Mouse (Mus musculus) heart, embryonic 12.5 days (tissue): ENCODE results near the gene Sgo2a. TPM values are rescaled to one million over a fixed set of nuclear protein-coding genes. Genes with fewer than 3 reads are reported as not detected.

ENCODE experiments used
- ATAC-seq: fragments of 200-750 bp; cut with Nextera tagmentation; 2 replicates; pipeline ENCODE4 v1.8.0; 2017; ENCODE audit warnings: moderate TSS enrichment, moderate library complexity; ENCODE audit not compliant: insufficient number of reproducible peaks, low FRiP score
- H3K27ac ChIP-seq: fragments of 300-500 bp; sonication (generic); 2 replicates; pipeline ENCODE4 v1.5.1; 2016; ENCODE audit warnings: mild to moderate bottlenecking, moderate library complexity; ENCODE audit not compliant: poor library complexity, severe bottlenecking
- H3K27me3 ChIP-seq: fragments of 300-500 bp; sonication (generic); replicated peaks from 2 replicates; pipeline ENCODE4 v1.6.1; 2016; ENCODE audit warnings: mild to moderate bottlenecking, moderate library complexity
- H3K36me3 ChIP-seq: fragments of 300-500 bp; sonication (generic); 2 replicates; pipeline ENCODE4 v1.6.1; 2016; ENCODE audit warnings: mild to moderate bottlenecking, moderate library complexity
- H3K4me1 ChIP-seq: fragments of 300-500 bp; sonication (generic); replicated peaks from 2 replicates; pipeline ENCODE4 v1.6.1; 2016; ENCODE audit warnings: mild to moderate bottlenecking
- H3K4me2 ChIP-seq: fragments of 300-500 bp; sonication (generic); 2 replicates; pipeline ENCODE4 v1.6.1; 2016; ENCODE audit warnings: mild to moderate bottlenecking, moderate library complexity
- H3K4me3 ChIP-seq: fragments of 300-500 bp; sonication (generic); 2 replicates; pipeline ENCODE4 v1.5.1; 2016; ENCODE audit warnings: mild to moderate bottlenecking
- H3K9ac ChIP-seq: fragments of 300-500 bp; sonication (generic); 2 replicates; pipeline ENCODE4 v1.6.1; 2016; ENCODE audit warnings: mild to moderate bottlenecking, moderate library complexity
- H3K9me3 ChIP-seq: fragments of 300-500 bp; sonication (generic); replicated peaks from 2 replicates; pipeline ENCODE4 v1.6.1; 2016; ENCODE audit warnings: mild to moderate bottlenecking, moderate library complexity
- WGBS: fragments of 180-500 bp; shearing (Covaris S2); methylation state at CpG from one replicate; pipeline ENCODE4 v1.1.7; 2016; 5-methylcytosine and 5-hydroxymethylcytosine counted together
- polyA plus RNA-seq: library from polyadenylated mRNA; unstranded; fragments of >200 nt; fragmentation: Nextera tagmentation; extraction: Ambion mirVana; gene quantifications from 2 replicates; pipeline ENCODE4 v1.2.1, GENCODE M21; 2016

The Sgo2a gene
- polyA plus RNA-seq = 20.9 and 21.5 TPM in 2 replicates

DNA sequence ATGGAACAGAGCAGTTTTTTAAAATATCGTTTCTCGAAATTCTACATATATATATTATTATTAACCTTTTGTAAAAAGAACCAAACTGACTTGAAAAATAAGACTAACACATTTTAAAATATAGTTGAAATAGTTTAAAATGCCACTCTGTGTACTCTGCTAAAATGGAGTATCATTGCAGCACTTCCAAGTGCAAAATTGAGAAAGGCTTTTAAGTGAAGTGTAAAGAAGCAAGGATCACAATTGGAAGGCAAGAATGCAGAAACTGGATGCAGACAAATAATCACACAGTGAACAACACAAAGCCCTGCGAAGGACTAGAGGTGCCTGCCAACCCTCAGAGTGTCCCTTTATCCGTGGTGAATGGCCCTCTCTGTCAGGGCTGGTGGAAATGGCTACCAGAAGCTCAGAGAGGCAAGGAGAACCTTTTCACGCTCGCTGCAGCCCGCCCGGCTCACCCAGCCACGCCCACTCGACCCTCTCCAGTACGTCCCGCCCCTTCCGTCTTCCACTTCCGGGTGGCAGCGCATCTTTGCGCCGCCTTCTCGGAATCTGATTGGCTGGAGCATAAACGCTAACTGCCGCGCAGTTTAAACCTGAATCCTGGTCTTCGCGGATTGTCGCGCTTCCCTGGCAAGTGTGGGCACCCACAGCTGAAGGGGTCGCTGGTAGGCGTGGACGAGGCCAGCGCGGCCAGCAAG lies at the start of gene Sgo2a:
Gene Sgo2a (plus strand): TSS at position 540 of the 701 bp plus-strand sequence.
- H3K27ac ChIP-seq = peak within 1 kb of the TSS; percentile 78
- peak within 1 kb of the TSS; percentile 95 for H3K4me3 ChIP-seq
- WGBS = 6% methylated on average over 30 of the region's 30 CpGs
- H3K36me3 ChIP-seq = 0 out of 2 replicates have a peak, but pooled peaks cover 10% of the 10 kb centered on the region
- peak within 1 kb of the TSS; percentile 77 for H3K4me2 ChIP-seq
- peaks cover 23% of the 10 kb centered on the region for H3K4me1 ChIP-seq
- peak; percentile 96 for ATAC-seq
- H3K27me3 ChIP-seq = no peaks in the 10 kb centered on the region
- H3K9ac ChIP-seq = peak within 1 kb of the TSS; percentile 77
- no peaks in the 10 kb centered on the region for H3K9me3 ChIP-seq

DNA sequence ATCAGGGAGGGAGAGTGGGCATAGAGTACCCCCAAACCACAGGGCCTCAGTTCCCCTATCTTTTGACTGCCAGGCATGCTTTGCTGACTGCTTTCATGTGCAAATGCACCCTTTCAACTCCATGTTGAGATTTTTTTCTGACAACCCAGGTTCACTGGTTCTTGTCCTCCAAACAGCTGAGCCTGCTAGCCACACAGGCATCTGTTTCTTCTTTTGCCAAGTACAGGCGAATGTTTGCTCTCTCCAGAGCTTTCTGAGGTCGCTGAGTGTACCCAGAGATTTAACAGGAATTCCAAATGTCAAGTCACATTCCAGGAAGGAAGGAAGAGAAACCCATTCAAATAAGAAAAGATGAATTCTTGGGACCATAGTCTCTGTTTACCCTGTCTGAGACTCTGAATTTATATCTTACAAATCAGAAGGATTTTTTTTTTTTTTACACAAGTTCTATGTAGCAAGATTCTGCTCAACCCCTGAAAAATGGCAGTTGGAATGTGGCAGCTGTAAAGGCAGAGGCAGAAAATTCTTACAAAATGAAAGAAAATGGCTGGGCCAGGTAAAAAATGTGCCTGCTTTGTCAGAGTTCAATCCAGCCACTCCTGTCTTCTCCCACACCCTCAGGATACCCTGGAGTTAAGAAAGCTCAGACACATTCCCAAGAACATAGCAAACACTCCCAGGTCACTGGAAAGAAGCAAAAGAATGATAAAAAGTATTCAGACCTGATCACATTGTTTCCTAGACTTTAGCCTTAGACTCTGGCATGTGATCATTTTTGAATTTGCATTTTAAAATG lies 48.0 kb upstream of the Sgo2a start:
- Histone ChIP-seq H3K27me3 (no peaks in the 10 kb centered on the region), H3K4me2 (no peak overlapping the region), H3K27ac (no peak overlapping the region), H3K4me1 (no peaks in the 10 kb centered on the region), H3K4me3 (no peak overlapping the region), H3K9ac (no peak overlapping the region), H3K9me3 (no peaks in the 10 kb centered on the region), H3K36me3 (peaks cover 28% of the 10 kb centered on the region)
- no peak for ATAC-seq
- 22% methylated on average over 2 of the region's 2 CpGs for WGBS

DNA sequence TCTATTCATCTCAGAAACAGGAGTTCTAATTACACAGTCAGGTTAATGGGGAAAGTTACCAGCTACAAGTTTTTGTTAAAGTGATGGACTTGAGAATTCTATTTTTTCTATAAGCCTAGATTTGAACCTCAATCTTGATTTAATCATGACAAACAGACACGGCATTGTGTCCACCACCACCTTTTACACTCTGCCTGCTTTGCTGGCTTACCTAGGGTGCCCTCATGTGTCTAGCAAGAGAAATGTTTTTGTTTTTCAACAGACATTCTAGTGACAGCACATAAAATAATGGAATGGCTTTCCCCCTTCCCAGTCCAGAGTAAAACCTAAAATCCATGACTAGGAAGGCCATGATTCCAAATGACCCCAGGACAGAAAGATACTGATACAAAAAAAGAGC lies 46.6 kb upstream of the Sgo2a start:
- H3K4me2 ChIP-seq = no peak overlapping the region
- H3K9ac ChIP-seq = no peak overlapping the region
- 8% methylated on average over 1 of the region's 1 CpGs for WGBS
- peaks cover 17% of the 10 kb centered on the region for H3K36me3 ChIP-seq
- no peak for ATAC-seq
- no peak overlapping the region for H3K4me3 ChIP-seq
- H3K4me1 ChIP-seq = no peaks in the 10 kb centered on the region
- H3K27ac ChIP-seq = no peak overlapping the region
- no peaks in the 10 kb centered on the region for H3K27me3 ChIP-seq
- H3K9me3 ChIP-seq = no peaks in the 10 kb centered on the region

DNA sequence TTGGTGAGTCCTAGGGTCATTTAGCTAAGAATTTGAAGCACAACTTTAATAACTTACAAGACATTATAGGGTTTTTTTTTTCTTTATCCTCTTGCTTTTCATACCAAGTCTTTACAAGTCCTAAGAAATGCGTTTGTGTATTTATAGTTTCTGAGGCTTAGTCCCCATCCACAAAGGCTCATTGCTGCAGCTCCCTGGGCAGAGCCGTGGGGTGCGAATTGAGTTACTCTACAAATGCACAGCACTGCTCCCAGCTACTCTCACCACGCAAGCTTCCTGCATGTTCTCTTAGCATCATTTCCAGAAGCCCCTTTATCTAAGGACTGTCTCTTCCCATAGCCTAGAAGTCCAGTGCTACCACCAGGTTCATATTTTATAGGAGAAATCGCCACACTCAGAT lies 46.1 kb upstream of the Sgo2a start:
- Histone ChIP-seq H3K9ac (no peak overlapping the region), H3K4me2 (no peak overlapping the region), H3K4me1 (no peaks in the 10 kb centered on the region), H3K9me3 (no peaks in the 10 kb centered on the region), H3K27ac (no peak overlapping the region), H3K27me3 (no peaks in the 10 kb centered on the region), H3K4me3 (no peak overlapping the region), H3K36me3 (peaks cover 20% of the 10 kb centered on the region)
- no peak for ATAC-seq
- WGBS = 76% methylated on average over 5 of the region's 5 CpGs

DNA sequence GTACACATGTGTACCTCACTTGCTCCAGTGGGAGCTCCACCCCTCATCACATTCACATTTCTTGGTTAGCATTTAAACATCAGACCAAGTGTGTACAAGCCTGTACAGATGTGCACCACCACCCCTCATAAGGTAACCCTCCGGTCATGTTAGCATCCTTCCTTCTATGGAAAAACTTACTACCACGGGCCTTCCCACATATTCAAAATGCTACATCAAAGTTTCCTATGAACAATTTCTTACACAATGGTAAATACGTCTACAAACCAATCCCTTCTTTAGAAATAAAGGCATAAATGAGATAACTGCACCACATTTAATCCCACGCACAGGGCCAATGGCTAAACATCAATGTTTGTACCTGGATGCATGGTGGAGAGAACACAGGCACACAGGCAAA lies 43.3 kb upstream of the Sgo2a start:
- 86% methylated on average over 4 of the region's 4 CpGs for WGBS
- Histone ChIP-seq H3K9ac (no peak overlapping the region), H3K27ac (no peak overlapping the region), H3K9me3 (no peaks in the 10 kb centered on the region), H3K4me2 (no peak overlapping the region), H3K4me3 (no peak overlapping the region), H3K4me1 (no peaks in the 10 kb centered on the region), H3K36me3 (peaks cover 24% of the 10 kb centered on the region), H3K27me3 (no peaks in the 10 kb centered on the region)
- no peak for ATAC-seq

DNA sequence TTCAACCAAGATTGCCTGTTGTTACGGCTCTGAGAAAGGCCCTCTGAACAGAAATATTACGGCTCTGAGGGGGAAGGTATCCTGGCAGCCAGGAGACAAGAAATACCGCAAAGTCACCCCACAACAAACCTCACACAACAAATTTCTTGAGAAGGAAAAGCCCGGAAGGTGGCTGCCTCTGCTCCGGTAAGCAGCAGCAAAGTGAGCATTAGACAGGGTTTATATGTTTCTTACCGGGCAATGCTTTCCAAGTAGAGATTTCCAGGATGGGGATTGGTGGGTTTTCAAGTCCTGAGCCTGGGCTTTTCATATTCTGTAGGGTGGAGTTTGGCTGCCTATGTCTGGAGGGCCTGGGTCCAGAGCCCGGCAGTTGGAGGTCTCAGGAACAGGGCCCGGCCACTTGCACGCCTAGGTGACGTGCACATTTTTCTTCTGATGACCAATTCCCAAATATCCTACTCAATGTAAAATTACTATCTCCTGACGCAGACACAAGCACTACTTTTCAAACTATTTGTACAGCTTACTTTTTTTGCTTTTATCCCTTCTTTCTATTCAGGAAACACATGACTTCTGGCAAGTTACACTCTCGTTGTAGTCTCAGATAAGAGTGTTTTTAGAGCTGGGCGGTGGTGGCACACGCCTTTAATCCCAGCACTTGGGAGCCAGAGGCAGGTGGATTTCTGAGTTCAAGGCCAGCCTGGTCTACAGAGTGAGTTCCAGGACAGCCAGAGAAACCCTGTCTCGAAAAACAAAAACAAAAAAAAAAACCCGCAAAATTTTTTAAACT lies 42.0 kb upstream of the Sgo2a start:
- H3K9me3 ChIP-seq = no peaks in the 10 kb centered on the region
- peaks cover 29% of the 10 kb centered on the region for H3K36me3 ChIP-seq
- no peak overlapping the region for H3K27ac ChIP-seq
- H3K9ac ChIP-seq = no peak overlapping the region
- no peaks in the 10 kb centered on the region for H3K4me1 ChIP-seq
- no peak for ATAC-seq
- no peak overlapping the region for H3K4me2 ChIP-seq
- 75% methylated on average over 16 of the region's 16 CpGs for WGBS
- no peak overlapping the region for H3K4me3 ChIP-seq
- no peaks in the 10 kb centered on the region for H3K27me3 ChIP-seq

DNA sequence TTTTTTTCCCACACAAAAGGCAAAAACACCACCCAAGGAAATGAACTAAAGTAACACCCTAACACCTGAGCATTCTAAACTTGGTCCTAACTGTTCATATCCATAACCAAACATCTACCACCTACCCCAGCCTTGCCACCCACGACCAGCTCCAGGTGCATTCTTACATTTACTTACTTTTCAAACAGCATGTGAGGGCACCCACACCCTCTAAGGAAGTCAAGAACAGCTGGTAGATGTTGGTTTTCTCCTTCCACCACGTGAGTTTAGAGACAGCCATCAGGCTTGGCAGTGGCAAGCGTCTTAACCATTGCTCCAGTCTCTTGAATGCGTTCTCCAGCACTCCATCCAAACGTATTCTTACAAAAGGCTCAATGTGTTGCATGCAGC lies 41.4 kb upstream of the Sgo2a start:
- H3K9ac ChIP-seq = no peak overlapping the region
- H3K36me3 ChIP-seq = peaks cover 34% of the 10 kb centered on the region
- H3K27ac ChIP-seq = no peak overlapping the region
- H3K9me3 ChIP-seq = no peaks in the 10 kb centered on the region
- no peak for ATAC-seq
- no peaks in the 10 kb centered on the region for H3K4me1 ChIP-seq
- H3K4me3 ChIP-seq = no peak overlapping the region
- H3K4me2 ChIP-seq = no peak overlapping the region
- no peaks in the 10 kb centered on the region for H3K27me3 ChIP-seq
- WGBS = 84% methylated on average over 5 of the region's 5 CpGs

DNA sequence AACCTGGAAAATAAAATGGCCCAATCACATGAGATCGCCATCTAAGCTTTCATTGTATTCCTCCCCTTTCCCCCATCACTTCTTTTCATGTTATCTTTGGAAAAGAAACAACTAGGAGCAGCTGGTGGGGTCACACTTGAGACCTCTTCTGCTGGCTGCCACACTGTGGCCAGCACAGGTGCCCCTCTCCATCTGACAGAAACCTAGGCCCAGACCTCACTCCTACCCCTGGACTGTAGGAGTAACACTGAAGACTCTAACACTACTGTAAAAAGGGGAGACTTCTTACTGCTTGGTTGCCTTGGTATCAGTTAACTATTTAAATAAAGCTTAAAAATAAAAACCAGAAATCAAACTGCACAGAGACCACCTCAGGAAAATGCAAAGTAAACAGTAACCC lies 40.0 kb upstream of the Sgo2a start:
- H3K4me1 ChIP-seq = no peaks in the 10 kb centered on the region
- H3K36me3 ChIP-seq = peaks cover 43% of the 10 kb centered on the region
- H3K9ac ChIP-seq = 0 out of 2 replicates have a peak overlapping the region, but pooled peaks have one; percentile 7
- no peaks in the 10 kb centered on the region for H3K27me3 ChIP-seq
- H3K4me2 ChIP-seq = no peak overlapping the region
- no peak overlapping the region for H3K27ac ChIP-seq
- no peak overlapping the region for H3K4me3 ChIP-seq
- no peak for ATAC-seq
- H3K9me3 ChIP-seq = no peaks in the 10 kb centered on the region
- WGBS = 88% methylated on average over 1 of the region's 1 CpGs

DNA sequence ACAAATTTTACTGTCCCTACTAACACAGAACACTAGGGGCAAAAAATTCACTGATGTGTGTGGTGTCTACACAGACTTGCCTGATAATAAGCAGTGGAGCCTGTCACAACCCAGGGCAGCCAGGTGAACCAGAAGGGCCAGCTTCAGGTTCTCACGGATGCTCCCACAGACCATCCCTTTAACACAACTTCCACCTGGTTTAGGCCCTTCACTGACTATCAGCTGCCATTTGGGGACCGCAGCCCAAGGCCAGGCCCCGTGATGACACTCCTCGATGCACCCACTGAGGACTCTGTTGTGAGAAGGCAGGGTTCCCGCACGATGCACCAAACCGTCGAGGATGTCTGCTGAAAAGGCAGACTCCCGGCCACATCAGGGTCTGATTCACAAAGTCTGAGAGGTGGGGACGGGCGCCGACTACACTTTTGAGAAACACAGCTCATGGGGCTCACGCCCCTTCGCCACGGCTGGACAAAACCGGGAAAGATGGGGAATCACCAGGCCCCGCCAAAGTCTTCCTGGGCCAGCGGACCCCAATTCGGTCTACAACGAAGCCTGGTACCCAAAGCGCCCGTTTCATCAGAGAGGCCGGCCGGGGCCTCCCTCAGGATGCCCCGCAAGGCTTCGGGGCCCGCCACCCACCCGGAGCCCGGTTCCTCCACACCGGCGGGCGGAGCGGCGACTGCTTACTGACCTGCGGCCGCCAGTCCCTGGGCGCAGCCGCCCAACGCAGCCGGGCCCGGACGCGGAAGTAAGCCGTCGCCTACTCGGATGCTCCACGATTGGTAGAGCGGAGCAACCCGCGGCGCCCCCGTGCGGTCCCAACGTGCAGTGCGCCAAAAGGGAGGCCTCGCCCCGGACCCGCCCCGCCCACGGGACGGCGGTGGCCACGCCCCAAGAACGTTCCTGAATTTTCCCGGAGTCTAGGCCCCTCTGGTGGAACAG lies 26.2 kb upstream of the Sgo2a start:
- peak; percentile 97 for ATAC-seq

DNA sequence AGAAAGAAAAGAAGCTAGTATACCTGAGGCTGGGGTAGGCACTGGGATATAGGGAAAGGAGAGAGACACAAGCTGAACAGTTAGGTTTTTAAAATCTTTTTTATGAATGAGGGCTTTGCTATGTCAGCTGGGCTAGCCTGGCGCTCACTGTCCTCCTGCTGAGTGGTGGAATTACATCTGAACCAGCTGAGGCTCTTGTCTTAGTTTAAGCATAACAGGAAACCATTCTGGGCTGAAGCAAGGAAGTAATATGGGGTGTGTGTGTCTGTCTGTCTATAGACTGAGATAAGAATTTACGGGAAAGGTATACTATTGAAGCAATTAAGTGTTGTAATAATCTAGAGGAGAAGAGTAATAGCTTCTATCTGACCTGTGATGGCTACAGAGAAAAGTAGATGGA lies 24.2 kb upstream of the Sgo2a start:
- Histone ChIP-seq H3K4me2 (no peak overlapping the region), H3K4me1 (0 out of 2 replicates have a peak, but pooled peaks cover 3% of the 10 kb centered on the region), H3K9ac (no peak overlapping the region), H3K4me3 (no peak overlapping the region), H3K9me3 (no peaks in the 10 kb centered on the region), H3K36me3 (peaks cover 6% of the 10 kb centered on the region), H3K27me3 (no peaks in the 10 kb centered on the region), H3K27ac (no peak overlapping the region)
- ATAC-seq = no peak
- 69% methylated on average over 2 of the region's 2 CpGs for WGBS

More for the DNA sequence above, 26.2 kb upstream of the Sgo2a start:
- H3K27me3 ChIP-seq = no peaks in the 10 kb centered on the region
- peak overlapping the region; percentile 83 for H3K9ac ChIP-seq
- WGBS = under 1% methylated on average over 65 of the region's 65 CpGs
- peak overlapping the region; percentile 86 for H3K4me2 ChIP-seq
- H3K4me1 ChIP-seq = 0 out of 2 replicates have a peak, but pooled peaks cover 3% of the 10 kb centered on the region
- no peaks in the 10 kb centered on the region for H3K9me3 ChIP-seq
- H3K4me3 ChIP-seq = peak overlapping the region; percentile 80
- peaks cover 15% of the 10 kb centered on the region for H3K36me3 ChIP-seq
- H3K27ac ChIP-seq = peak overlapping the region; percentile 48
